Mouse (Mus musculus) induced T-regulatory cell, adult 2 months (primary cell): ENCODE measurements at regions not wholly inside any gene's neighbourhood (a gene's known extent, or its start where the extent isn't known, plus 50 kb on each side); places are given as distances from the start of the nearest gene placed in this dataset.
"Not testable (repeated sequence)": the region's sequence is repeated elsewhere in the genome, so short reads cannot be mapped to it uniquely, and the experiment has no call there.

Source experiments
- DNase-seq: peaks from one replicate; pipeline ENCODE4 v3.0.0-alpha.2; 2012; ENCODE audit warnings: low read depth

DNA sequence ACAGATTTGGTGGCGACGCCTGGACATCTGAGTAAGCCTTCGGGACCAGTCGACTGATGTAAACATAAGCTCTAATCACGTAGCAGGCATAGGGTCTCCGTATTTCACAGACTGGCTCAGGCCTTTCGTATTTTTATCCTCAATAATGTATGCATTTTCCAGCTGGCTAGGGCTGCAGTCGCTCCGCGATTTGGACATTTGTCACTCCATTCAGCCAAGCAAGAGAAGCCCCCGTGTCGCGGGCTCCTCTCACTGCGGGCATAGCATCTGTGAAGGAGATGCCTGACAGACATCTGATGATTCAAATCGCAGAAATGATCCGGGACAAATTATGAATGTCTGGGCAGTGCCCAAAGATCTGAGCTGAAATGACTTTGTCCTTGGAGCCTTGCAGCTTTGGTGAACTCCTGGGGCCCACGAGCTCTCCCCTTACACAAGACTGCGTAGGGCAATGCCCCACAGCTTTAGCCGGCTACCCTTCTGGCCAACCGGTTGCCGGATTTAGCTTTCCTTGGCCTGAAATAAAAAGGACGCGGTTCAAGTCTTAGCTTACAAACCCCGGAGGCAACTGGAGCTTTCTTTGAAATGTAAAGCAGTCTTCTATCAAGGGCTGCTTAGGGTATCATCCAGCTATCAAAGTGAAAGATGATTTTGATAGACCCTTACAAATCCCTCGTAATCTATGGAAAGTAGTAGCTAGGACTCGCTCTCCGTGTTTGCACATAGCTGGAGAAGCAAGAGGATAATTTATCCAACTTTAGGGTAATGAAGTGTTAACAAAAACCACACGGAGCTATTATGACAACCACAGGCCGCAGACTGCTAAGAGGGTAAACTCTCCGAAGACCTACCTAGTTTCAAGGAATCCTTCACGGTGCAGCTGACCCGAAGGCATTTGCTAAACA is 270.6 kb downstream of the Etnk1 start:
- no peak for DNase-seq

DNA sequence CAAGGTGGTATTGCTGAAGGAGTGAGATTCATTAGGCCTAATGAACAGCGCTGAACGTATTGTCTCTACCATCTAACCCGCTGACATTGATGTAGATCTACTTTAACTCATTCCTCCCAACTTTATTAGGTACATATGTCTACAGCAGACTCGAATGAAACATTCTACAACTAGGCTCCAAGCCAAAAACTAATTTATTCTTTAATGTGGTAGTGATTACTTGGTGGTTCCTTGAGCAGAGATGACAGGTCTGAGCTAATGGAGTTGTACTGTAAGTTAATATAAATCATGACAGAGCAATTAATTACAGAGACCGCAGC is 271.2 kb downstream of the Etnk1 start:
- DNase-seq, result no peak

DNA sequence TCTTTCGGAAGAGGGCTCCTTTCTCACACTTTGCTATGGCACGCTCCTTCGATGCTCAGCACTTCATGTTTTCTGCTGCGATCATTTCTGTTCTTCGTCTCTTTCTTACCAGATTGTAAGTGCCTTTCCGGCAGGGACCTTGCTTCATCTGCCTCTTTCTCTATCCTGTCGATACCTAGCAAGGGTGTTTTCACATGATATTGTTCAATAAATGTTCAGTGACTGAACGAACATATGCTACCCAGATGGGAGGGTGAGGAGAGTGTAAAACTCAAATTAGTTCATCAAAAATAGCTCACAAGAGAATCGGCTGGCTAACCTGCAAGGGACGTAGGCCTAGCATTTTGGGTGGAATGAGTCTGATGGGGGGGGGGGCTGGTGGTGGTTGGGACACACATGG is 272.5 kb downstream of the Etnk1 start:
- no peak for DNase-seq

DNA sequence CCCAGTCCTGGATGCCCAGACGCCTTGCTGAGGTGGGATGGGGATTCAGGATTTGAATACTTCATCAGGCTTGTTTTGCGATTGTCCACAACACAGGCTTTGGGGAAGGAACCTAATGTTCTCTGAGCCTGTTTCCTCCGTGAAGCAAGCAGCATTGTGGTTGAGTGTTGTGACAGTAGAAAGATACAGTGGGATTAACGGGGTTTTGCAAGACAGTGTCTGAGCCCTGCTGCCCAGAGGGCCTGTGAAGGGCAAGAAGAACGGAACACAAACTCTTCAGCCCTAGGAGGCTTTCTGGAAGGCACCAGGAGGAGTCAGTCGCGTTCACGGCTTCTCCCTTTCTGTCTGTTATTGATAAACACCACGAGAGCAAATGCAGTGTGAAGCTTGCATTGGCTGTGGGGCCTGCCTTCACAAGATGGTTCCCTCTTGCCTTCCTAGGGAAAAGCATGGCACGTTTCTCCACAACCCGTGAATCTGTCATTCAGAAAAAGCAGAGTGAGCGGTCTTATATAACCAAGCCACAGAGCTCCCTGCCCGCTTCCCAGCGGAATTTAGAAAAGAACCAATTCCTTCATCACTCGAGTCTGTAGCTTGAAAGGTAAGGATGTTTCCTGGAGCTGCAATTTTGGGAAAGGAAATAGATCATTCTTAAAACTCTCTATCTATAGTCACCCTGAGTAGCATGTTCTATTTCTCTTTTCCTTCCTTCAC is 273.4 kb downstream of the Etnk1 start:
- DNase-seq, result no peak

DNA sequence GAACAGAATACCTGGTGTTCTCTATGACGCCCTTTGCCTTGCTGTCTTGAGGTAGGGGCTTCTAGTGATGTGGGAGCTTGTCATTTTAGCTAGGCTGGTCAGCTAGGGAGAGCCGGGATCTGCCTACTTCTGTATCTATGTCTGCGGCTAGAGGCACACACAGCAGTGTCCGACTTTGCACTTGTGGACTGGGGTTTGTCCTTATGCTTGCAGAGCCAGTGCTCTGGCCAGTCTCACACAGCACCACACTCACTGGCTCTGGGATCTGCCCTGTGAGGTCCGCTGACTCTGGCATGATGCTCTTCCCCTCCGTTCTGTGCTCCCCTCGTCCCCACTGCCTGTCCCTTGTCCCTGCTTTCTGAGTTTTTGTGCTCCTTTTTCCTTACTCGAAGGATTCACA is 275.3 kb downstream of the Etnk1 start:
- no peak for DNase-seq

DNA sequence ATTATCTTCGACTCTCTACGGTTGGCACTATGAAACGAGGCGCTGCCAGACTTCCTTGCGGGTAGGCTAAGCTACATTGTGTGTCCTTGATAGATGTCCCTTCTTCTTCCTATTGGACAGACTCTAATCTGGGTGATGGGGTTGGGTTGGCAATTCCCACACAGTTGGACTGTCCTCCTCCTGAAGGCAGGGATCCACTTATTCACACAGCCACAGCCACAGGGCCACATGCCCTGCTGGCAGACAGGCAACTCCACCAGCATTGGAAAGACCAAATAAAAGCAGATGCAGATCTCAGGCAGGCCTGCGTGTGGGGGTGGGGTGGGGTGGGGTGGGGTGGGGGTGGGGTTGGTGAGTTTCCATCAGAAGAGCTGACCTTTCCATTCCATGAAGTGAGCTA is 276.4 kb downstream of the Etnk1 start:
- DNase-seq, result no peak

DNA sequence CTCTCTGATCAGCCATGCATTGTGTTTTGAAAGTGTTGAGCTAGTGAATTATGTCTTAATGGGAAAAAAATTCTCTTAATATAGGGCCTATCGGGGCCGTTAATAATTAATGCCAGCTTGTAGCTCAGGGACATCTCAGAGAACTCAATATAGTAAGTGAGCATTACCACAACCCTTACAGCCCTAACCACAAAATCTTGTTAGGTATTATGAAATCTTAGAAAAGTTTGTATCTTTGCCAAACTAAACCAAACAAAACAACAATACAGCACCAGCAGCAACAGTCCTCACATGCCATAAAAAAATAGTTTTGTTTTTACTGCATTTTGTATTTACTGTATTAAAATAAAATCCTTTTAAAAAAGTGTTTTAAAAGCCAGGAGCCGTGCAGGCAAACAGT is 277.8 kb downstream of the Etnk1 start:
- no peak for DNase-seq

DNA sequence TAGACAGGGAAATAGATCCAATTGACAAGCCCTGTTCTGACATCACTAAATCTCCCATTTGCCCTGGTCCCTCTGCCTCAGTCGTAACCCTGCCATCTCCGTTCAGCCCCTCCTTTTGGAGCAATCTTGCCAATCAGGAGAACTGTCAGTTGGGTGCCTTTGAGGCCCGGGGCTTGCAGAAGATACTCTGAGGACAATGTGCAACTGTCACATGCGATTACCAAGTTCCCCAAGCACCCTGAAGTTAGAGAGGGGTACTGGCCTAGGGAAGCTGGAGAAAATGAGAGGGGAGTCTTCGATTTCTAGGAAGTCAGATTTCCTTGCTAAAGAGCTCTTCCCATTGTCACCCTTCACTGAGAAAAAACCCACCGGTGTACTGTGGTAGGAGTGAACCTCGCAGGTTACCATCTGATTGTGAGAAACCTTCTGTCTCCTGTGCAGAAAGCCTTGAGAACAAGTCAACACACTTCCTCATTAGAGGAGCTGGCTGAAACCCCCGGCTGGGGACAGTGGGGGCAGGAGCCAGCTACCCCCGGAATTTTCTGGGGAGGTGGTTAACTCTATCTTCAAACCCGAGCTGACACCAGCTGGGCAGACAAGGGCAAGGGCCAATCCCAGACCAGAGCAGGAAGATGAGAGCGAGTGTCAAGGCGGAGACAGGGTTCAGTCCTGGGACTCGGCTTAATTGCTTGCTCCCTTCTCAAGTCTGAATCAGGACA is 279.0 kb downstream of the Etnk1 start:
- no peak for DNase-seq

DNA sequence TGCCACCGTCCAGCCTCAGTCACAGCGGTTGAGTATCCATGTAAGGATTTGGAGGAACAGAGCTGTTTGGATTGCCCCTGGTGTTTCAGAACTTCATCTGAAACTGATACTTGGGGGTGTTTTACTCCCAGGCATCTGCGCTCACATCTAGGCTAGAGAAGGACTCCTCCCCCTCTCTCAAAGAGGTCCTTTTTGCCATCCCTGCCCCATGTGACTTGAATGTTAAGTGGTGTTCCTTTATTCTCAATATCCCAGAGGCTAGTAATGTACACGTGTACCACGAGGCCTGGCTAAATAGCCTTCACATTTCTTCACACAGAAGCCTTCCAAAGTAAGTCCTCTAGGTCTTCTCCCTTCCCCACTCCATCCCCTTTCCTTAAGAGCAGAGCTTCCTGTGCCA is 280.0 kb downstream of the Etnk1 start:
- no peak for DNase-seq

DNA sequence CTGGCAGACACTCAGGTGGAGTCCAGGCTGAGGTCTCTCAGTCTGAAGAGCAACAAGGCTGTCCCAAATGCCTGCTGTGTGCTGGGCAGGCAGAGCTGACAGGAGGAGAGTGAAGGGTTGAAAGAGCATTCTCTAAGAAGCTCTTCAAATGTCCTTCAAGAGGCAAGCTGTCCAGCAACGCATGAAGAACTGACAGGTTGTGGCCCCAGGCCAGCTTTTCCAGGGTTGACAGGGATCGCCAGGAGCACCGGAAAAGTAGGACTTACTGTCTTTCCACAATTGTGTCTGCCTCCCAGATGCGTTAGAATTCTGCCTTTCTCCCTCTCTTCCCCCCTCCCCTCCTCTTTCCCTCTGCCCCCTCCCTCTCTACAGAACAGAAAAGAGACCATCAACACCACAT is 282.1 kb downstream of the Etnk1 start:
- no peak for DNase-seq

DNA sequence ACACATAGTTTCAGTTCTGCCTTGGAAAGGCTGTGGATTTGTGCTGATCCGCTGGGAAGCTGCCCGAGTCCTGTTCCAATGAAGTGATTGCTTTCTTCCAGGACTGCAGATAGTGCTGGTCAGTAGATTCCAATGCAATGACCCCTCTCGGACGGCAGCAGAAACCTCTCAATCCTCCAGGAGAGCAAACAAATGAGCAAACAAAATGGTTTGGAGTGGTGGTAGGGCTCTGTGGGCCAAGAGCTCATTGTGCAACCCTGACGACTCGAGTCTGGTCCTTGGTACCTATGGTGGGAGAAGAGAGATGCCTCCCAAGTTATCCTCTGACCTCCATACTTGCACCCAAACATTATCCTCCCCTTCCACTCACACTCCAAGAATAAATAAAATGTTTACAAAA is 284.8 kb downstream of the Etnk1 start:
- DNase-seq, result no peak

DNA sequence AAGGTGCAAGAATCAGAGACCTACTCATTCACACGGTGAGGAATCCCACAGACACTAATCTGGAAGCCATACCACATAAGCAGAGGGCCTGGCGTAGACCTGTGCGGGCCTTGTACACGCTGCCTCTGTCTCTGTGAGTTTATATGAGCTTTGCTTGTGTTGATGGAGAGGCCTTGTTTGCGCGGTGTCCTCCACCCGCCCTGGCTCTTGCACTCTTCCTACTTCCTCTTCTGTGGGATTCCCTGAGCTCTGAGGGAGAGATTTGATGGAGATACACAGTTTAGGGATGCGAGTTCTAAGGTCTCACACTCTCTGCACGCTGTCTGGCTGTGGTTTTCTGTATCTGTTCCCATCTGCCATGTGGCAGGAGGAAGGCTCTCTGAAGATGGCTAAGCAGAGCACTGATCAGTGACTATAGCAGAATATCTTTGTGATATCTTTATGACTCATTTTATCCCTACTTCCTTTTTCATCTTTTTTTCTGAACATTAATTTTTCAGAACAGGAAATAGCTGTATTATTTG is 287.7 kb downstream of the Etnk1 start:
- DNase-seq, result no peak

DNA sequence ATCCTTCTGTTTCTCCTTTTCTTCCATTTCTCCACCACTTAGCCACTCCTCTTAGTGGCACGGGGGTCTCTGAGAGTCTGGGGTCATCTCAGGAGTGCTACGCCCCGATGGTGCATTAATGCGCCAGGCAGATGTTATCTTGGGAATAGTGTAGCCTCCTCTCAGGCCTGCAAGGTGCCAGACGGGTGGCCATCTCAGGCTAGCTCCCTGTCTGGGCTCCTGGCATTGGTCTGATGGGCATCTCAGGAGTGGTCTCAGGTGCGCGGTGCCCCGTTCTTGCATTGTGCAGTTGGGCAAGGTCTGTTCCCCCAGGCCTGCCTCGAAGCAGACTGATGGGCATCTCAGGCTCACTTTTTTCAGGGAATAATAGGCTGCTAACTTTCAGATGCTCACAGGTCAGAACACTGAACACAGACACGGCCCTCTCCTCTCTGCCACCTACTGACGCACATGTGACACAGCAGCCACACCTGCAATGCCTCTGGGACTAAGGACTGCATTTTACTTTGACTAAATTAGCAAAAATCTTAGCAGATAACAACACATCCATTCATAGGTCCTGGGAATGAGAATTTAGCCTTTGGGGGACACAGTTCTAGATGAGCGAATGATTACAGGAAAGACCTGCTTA is 298.0 kb downstream of the Etnk1 start:
- peak; percentile 19 for DNase-seq

DNA sequence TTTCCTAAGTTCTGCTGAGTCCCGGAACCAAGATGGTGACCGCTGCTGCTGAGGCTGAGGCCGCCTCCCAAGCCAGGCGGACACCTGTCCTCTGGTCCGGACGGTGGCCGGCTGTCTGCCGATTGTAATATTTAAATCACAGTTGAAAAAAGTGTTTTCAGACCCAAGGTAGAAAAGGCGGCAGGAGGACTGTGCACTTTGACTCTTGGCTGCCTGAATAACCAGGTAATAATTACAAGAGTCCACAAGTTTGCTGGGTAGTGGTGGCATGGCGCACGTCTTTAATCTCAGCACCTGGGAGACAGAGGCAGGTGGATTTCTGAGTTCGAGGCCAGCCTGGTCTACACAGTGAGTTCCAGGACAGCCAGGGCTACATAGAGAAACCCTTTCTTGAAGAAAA is 305.7 kb downstream of the Etnk1 start:
- not testable (repeated sequence) for DNase-seq

DNA sequence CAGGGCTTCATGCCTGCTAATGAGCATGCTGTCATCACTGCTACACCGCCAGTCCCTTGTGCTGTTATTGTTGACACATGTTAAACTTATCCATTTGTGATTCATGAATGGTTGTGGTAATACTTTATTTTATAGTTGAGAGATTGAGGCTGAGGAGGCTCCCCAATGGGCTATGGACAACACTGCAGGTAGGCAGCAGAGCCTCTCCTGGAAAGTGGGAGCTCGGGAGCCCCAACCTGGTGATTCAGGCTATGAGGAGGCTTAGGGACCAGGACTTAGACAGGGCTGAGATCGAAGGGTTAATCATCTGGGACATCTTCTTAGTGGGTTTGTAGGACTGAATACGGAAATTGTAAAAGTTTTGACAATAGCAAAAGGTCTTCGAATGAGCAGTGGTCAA is 307.4 kb downstream of the Etnk1 start:
- DNase-seq, result no peak

DNA sequence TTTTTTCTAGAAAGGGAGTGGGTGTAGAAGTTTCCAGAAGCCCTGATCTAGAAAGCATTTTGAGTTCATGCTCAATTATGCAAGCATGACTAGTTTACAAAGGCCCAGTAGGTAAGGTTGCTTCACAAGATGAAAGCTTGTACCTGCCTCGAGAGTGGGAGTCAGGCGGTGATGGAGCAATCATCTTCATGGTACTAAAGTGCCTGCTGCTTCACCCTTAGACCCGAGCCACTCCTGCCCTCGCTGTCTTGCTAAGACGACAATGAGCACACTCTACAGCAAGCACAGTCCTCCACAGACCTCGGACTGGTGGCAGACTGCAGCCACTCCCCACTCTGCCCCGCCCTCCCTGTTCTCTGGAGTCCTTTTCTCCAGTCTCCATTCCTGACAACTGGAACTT is 308.3 kb downstream of the Etnk1 start:
- DNase-seq, result no peak

DNA sequence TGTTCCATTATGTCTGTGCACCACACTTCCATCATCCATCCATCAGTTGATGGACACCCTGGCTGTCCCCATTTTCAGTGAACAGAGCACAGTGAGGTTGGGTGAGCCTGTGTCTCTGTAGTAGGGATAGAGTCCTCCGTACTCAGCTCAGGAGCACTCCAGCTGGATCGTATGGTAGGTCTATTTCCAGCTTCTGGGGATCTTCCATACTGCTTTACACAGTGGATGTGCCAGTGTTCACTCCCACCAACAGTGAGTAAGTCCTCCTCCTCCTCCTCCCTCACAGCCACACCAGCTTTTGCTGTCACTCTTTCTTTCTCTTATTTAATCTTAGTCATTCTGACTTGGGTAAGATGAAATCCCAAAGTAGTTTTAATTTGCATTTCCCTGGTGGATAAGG is 310.4 kb downstream of the Etnk1 start:
- no peak for DNase-seq

DNA sequence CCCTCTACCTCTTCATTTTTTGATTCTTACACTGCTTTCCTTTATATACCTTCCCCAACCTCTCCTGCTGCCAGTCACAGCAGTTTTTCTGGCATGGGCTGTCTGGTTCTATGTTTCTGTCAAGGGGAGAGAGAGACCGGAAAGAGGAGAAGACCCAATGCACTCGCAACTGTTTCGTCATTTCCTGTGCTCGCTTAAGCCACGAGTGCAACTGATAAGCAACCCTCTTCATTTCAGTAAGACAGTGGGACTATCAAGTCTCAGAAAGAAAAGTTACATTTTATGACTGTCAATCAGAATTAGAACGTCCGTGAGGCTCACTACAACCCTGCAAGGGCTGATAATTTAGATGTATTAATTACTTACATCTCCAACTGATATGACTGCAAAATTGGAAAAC is 312.2 kb downstream of the Etnk1 start:
- DNase-seq, result no peak

DNA sequence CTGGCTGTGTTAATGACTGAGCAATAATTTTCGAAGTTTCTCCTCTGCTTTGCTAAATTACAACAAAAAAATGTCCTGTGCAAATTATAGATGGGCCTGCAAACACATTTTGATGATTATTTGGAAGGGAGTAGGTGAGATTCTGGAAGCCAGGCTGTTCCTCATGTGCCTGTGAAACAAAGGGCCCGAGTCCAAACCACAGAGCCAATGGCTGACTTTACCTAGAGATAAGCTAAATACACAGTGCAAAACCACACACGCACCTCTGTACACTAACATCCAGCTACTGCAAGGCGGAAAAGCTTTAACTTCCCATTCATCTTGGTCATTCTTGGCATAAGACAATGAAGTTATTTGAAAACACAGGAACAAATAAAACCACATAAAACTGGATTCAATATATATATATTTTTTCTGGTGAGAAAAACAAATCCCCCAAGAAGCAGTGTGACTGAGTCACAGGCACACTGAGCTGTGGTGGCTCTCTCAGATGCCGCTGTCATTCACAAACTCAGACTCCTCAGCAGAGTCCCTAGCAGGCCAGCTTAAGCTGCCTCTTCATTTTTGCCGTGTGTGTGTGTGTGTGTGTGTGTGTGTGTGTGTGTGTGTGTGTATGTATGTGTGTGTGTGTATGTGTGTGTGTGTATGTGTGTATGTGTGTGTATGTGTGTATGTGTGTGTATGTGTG is 312.8 kb downstream of the Etnk1 start:
- no peak for DNase-seq

DNA sequence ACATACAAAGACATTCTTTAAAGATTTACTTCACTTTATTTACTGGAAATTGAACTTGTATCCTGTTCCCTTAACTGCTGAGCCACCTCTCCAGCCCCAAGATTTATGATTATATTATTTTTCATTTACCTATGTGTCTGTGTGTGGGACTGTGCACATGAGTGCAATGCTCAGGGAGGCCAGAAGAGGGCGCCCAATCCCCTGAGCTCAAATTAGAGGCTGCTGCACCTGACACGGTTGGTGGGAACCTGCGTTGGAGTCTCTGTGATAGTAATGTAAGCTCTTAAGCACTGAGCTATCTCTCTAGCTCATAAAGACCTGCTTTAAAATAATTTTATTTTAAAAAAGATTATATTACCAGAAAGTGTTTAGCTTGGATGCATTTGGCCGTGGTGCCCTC is 315.3 kb downstream of the Etnk1 start:
- no peak for DNase-seq

DNA sequence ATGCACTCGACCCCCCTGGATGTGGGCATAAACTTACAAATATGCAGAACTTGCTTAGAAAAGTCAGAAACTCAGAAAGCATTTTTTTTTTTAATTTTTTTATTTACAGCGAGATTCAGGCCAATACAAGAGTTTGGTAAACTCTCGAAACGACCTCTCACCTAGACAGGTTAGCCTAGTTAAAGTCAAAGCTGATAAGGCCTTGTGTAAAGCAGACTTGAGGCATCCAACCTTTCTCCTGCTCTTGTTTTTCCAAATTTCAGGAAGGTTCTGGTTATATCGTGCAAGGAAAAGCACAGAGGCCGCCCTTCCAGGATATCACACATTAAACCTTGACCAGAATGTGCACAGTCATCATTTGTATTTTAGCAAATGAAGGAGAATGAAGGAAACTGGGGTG is 315.8 kb downstream of the Etnk1 start:
- no peak for DNase-seq

DNA sequence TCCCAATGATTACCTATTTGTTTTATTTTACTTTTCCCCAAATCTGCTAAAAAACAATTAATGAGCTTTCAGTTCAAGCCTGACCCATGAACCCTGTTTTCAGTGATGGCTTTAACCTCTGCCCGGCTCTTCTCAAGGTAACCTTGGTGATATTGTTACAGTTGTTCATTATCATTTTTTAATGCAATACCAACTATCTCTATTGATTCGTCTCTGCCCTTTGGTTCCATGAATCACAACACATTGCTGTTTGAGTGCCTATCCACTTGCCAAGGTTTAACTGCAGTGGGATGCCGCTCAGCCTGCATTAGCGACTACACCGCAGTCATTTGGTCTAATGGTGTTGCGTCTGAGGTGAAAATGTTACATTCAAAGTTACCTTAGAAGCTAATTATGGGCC is 317.9 kb downstream of the Etnk1 start:
- DNase-seq, result no peak
